Mouse (Mus musculus): Measurements from ENCODE around the gene 4930583I09Rik.

The 4930583I09Rik gene

DNA sequence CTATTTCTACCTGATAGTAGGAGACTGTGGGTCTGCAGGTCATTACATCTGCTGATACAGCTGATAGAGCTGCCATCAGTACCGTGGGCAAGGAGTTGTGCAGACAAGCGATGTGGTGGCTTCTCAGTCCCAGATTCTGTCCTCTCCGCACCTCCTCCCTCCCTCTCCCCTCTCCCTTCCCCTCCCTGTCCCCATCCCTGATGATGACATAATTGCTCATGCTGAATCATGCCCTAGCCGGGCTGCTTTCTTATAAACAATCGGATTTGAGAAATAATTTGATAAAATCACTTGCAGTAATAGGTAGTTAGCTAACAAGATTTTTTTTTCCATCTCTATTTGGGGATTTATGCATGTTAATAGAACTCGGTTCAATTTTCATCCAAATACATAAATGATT, at the start of gene 4930583I09Rik:
Gene 4930583I09Rik (minus strand): TSS at position 144 of the 400 bp plus-strand sequence.
- no peak for DNase-seq

DNA sequence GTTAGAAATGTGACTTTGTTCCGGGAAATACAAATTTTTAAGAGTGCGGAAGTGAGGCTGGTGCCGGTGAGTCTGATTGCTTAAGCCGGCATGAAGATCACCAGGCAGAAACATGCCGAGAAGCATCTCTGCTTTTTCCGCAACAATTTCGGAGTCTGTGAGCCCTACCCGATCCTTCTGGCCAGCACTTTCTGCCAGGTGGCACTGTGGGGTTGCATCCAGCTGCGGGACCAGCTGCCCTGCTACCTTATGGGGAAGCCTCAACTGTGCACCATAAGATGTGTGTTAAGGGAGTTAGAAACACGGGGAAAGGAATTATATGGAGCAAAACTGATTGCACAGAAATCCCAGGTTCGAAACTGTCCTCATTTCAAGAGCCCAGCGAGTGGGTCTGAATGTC, 40.2 kb upstream of the 4930583I09Rik start:
- no peak for DNase-seq

DNA sequence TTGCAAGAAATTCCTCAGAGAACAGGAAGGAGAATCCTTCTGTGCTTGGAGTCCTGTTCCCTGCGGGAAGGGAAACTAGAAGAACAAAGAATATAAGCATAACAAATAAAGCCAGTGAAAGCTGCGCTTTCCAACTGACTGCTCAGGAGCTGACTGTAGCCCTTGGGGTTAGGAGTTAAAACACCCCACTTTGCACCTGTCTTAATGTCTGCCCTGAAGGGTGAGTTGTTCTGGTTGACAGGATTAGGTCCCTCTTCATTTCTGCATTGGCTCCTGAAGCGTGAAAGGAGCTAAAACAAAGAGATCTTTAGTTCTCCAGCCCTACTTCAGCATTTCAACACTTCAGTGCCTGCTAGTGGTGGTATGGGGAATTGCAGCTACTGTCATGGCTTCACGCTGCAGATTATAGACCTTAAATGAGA, 37.8 kb upstream of the 4930583I09Rik start:
- peak; percentile 8 for DNase-seq

DNA sequence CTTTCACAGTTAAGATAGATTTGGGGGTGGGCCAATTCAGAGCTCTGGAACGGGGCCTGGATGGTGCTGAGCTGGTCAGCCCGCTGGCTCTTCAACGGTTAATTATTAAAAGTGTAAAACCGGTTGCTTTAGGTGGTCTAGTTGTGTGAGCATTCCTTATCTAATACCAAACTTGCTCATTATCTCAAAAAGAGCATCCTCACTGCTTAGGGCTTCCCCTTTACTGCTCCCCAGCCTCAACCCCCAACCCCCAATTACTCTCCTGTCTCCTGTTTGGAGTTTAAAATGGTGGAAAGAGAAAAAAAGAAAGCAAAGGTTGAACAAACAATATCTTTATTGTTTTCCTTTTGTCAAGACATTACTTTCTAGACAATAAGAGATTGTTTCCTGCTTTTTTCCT, 27.9 kb upstream of the 4930583I09Rik start:
- DNase-seq: no peak

DNA sequence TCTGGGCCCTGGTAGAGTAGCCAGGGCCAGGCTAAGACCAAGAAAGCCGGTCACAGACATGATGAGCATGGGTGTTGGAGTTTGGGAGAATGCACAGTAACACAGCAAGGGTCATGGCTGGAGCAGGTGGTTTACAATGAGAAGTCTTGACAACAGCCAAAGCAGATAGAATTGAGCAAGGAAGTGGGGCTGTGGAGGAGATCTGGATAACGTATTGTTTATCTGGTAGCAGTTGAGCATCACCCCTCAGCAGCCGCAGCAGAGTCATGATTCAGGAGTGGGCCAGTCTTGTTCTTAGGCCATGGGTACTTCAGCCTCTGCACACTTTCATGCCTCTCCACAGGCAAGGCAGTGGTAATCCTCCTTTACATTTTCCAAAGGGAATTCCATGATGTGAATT, 25.1 kb upstream of the 4930583I09Rik start:
- DNase-seq: no peak

DNA sequence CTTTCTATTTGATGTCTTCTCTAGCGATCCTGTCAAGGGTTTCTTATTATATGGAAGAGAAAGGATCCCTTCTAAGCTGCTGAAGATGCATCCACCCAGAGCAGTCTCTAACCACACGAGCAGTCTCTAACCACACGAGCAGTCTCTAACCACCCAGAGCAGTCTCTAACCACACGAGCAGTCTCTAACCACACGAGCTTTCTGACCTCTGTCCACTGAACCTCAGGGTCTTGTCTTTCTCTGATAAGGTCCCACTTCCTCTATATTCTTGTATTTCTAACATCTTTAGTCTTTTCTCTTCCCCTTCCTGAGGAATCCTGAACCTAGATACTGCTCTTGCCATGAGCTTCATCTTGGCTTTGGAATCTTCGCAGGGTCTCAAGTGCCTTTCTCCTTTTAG, 23.0 kb upstream of the 4930583I09Rik start:
- DNase-seq: peak; percentile 5

DNA sequence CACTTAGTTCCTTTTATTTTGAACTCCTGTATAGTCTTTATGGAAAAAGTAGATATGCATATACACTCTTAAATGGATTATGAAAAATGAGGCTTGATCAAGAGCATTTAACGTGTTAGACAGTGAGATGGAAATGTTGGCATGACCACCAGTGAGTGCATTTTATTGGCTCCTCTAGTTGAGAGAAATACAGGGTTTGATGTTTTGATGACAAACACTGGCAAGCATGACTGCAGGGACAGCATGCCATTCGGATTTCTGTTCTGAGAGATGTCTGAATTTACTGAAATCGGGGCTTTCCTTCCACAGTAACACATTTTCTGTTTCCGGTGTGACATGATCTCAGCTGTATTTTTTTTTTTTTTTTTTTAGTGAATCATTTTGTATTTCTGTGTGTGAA, 12.2 kb upstream of the 4930583I09Rik start:
- DNase-seq: no peak

DNA sequence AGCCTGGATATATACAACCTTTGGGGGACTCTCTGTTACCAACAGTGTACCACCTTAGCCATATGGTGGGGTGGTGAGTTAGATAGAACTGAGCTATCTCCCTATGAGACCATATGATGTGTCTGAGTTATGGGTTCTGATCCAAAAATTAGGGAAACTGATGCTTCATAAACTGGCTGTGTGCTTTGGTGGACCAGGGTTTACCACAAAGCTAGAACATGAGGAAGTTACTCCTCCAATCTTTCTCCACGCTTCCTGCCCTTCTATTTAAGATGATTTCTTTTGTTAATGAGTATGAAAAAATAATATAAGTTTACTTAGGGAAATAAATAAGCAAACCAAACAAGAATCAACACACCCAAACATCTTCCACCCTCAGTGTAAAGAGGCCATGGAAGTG, 10.8 kb upstream of the 4930583I09Rik start:
- DNase-seq: no peak

DNA sequence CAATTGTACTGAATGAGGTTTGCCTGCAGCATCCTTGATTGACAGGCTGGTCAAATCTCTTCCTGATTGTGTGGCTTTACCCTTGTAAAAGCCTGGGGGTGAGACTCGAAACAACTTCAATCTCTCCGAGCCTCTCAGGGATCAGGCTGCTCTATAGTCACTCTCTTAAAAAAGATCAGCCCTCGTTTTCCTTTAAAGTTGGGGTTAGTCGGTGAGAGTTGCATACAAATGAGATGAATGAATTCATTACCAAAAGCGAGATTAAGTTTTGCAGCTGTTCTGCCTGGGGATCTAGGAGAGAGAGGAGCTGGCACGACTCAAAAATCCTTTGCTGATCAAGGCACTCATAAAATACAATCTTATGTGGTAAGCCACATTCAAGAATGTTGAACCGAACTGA, 1.0 kb upstream of the 4930583I09Rik start:
- DNase-seq: no peak

DNA sequence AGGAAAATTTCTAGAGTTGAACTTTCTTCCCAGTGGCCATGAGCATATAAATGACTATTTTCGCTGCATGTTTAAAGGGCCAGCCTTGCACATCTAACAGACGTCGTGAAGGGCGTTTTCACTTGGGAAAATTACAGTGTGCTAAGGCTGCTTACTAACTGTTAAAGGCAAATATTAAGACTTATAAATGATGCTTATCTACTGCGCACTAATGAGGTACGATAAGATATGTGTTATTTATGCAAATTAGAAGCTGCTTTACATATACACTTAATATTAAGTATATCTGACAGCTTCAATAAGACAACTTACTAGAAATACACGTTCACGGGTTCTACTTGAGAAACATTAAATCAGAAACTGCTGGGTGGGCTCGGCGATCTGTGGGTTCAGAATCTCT, 481 bp upstream of the 4930583I09Rik start:
- DNase-seq: no peak

DNA sequence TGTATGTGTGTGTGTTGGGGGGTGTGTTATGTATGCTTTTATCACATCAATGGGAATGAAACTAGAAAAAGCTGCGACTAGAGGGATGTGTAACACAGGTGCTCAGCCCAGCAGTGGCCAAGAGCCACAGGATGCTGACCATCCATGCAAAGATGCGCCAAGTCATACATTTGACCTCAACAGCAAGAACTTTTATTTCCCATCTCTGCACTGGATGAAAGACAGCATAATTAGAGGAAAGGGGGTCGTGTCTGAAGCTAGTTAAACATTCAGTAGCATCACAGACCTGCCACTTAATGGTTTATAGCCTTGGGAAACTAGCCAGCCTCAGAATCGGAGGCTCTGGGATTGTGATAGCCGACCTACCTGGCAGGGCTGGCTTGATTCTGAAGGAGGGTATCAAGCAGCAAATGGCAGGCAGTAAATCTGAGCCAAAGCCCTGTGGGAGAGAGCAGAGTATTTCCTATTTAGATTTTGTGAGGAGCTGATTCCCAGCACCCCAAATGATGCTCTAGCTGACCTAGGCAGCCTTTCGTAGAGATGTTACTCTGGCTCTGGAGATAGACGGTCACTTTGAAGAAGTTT, 1.9 kb downstream of the 4930583I09Rik start:
- DNase-seq: no peak

DNA sequence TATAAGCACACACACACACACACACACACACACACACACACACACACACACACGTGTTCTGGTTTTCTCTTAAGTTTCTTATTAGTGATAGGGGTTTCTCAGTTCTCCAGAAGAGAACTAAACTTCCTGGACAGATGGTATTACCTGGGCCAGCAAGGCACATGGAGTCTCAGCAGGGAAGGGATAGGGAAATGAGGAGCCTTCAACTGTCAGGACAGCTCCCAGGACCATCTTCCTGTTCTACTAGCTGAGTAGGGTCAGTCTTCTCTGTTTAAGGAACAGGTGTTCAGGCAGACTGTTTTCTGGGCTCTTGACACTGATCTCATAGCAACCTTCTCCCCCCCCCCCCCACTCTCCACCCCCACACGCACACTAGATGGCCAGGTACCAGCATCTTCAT, 2.8 kb downstream of the 4930583I09Rik start:
- DNase-seq: no peak

DNA sequence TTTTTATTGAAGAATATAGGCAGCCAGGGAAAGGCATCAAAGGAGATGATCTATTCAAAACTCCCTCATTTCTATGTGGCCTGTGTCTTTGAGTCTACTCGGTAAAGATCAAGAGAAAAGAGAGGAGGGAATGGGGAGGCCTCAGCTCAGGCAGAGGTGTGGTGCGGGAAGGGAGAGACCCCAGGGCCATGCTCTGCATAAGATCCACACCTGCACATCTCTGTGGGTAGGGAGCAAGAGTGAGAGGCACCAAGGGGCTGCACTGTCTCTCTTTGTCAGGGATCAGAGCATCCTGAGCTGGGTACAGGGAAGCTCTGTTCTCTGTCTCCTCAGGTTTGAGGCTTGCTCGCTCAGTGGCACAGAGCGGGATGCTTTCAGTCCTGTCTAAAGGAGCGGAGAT, 8.4 kb downstream of the 4930583I09Rik start:
- no peak for DNase-seq

DNA sequence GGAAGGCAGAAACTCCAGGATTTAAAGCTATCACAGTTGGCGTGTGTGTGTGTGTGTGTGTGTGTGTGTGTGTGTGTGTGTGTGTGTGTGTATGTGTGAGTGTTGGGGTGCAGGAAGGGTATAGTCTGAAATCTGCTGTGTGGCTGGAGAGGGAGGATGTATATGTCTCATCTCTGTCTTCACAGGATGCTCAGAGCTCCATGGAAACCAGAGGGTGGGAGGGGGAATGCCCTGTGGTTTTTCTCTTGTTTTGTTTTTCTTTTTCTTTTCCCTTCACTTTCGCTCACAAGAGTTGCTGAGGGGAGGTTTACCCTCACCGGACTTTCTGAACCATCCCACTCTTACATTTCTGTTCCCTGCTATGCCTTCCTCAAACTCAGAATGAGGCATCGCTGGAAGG, 9.0 kb downstream of the 4930583I09Rik start:
- no peak for DNase-seq

DNA sequence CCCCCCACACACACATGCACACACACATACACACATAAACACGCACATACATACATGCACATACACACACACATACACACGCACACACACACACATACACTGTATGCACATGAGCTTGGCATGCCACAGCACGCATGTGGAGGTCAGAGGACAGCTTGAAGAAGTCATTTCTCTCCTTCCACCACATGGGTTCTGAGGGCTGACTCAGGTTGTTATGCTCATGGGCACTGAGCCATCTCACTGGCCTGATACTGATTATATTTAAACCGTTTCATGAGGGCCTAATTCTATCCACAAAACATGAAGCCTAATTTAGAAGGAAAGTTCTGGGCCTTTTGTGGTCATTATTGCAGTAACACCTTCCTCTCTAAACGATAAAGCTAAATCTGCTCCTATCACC, 13.3 kb downstream of the 4930583I09Rik start:
- DNase-seq: no peak

DNA sequence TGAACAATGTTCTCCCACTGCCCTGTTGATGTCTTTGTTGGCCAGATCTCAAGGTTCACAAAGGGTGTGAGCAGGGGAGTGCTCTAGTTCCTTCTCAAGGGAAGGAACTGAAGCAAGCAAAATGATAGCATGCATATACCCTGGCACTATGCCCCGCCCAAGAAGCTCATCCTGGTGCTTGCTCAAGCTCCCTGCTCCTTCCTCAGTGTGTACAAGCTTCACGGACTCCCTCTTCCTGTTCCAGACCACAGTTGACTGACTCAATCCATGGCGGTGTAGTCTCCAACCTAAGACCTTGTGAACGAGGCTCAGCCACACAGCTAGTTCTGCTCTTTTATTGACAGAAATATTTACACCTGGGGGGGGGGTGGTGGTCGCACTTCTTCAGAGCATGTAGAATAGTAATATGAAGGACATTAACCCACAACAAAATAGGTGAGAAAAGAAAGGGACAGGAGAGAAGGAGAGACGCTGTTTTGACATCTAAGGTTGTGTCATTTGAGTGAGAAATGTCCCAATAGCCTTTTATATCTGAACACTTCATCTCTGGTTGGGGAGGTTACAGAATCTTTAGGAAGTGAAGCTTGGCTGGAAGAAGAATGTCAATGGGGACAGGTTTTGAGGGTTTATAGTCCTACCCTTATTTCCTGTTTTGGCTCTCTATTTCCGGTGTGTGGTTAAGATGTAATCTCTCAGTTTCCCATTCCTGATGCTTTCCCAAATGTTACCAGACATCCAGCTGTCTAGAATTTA, 14.9 kb downstream of the 4930583I09Rik start:
- no peak for DNase-seq

DNA sequence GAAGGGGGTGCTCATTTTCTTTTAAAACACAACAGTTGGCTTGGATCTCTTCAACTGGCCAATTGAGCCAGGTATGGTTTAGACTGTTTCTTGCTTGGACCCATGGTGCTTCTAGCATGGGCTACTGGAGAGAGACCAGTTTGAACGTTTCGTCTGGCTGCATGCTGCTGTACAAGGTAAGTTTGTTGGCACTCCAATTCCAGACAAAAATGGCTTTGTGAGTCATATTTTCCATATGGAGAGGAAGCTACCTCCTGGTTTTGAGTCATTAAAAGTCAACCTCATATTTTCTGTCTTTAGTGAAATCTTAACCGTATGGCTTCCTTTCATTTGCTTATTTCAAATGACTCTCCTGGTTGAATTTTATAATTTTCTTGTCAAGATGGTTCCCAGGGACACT, 19.6 kb downstream of the 4930583I09Rik start:
- no peak for DNase-seq

DNA sequence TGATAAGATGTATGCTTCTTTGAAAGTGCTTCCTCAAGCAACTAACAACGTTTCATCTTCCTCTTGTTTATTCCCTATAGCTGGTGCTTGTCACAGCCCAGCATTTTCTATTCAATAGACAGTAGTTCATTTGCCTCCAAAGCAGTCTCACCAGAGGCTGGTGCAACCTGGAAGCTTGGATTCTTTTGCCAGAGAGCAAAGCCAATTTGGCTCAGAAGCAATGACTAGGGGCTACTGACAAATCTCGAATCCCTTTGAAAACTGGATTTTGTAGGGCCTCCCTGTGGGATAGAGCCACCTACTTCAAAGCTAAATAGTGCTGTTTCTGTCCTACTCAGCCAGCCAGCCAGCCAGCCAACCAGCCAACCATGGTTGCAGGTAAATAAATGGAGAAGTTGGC, 20.1 kb downstream of the 4930583I09Rik start:
- DNase-seq: no peak

DNA sequence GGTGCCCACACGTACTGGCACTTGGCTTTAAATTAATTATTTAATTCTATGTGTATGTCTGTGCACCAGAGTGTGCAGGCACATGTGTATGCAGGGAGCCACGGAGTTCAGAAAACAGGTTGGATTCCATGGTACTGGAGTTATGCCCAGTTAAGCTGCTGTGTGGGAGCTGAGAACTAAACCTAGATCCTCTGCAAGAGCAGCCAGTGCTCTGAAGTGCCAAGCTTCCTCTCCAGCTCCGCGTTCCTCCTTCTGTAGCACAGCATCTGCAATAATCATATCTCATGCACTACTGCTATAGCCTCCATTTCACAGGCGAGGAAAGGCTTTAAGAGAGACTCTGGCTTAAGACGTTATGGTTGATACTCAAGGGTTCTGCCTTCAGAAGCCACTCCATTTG, 22.3 kb downstream of the 4930583I09Rik start:
- no peak for DNase-seq

DNA sequence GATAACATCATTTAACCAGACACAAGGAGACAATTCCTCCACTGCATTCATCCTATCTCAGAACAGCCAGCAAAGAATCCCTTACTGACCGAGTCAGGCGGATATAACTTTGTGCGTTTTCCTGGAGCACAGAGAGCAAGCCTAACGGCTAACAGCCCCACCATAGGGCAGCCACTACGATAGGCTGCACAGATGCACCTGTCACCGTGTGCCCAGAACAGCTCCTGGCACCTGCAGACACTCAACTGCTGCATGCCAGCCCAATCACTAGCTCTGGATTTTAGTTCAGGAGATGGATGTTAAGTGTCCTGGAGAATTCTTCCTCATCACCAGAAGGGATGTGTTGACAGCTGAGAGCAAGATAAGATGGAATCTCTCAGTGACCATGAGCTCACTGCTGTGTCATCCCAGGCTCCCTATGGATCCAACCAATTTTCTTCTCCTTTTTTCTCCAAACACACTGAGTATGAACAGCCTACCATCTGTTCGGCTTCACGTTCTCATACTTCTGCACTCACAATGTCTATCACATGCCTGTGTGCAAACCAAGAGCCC, 29.8 kb downstream of the 4930583I09Rik start:
- DNase-seq: no peak

DNA sequence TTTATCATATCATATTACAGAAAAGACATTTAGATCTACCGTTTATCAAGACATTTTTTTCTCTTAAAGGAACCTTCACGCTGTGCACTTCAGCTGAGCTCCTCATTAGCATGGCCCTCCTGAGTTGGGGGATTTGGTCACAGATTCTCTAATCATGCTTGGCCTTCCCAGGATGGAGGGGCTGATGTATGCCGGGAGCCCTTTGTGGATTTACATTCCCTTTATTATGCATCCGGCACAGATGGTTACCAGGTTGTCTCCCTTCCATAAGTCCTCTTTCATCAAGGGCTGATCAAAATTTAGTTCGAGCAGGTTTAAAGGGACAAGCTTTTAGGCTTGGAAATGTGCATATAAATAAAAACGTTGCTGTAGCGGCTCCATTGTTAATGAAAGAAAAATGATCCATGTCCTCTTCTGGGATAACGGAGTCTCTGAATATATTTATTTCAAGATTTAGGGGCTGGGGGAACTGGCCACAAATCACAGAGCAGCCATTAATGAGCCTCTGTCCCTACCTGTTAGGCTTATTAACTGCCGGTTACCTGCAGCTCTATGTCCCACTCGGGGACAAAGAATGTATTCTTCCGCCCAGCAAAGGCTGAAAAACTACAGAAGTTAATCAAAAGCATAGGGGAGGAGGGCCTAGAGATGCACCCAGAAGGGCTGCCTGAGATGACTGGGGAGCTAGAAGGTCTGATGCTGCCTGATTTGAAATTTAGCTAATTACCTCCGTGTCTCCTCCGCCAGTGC, 31.3 kb downstream of the 4930583I09Rik start:
- DNase-seq: no peak

DNA sequence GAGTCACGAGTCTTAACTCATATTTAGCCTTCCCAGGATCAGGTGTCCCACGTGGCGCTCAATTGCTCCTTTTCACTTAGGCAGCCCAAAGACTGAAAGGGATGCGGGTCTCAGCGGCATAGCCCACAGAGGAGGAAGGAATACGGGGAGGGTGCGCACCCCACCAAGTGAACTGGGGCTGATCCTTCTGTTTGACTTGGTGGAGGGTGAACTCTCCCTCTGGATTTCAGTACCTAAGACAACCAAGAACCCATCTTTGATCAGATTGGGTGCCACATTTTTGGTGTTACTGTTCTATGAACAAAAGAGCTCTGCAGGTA, 33.0 kb downstream of the 4930583I09Rik start:
- no peak for DNase-seq

DNA sequence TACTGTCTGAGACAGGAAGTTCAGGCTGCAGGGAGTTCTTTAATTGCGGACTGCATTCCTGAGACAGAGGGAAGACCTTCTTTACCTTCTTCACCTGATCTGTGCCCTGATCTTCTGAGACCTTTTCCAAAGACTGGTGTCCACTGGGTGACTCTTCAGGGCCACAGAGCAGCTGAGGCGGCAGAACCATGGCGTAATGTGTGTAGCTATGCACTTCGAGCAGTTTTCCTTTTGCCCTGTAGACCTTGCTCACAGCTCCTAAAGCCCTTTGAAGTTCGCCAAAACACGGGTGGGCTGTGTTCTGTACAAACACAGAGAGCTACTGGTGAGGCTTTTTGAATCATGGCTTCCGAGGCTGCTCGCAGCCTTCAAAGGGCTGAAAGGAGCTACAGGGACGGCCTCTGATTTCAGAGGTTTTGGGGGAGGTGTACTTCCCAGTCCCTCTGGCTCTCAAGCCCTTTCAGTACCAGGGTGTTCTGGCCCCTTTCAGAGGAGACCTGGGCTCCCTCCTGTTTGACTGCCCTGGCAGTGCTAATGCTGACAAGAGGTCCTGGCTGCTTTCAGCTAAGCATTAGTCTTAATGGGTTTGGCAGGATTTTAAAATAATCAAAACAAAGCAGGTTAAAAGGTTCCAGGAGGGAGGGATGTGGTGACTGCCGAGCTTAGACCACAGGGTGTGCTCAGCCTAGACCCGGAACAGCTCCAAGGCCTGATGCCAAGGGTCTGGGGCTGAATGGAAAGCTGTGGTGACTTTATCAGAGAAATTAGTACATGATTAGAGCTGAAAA, 33.5 kb downstream of the 4930583I09Rik start:
- no peak for DNase-seq

Data from liver (tissue).